In the genomic region with DNA sequence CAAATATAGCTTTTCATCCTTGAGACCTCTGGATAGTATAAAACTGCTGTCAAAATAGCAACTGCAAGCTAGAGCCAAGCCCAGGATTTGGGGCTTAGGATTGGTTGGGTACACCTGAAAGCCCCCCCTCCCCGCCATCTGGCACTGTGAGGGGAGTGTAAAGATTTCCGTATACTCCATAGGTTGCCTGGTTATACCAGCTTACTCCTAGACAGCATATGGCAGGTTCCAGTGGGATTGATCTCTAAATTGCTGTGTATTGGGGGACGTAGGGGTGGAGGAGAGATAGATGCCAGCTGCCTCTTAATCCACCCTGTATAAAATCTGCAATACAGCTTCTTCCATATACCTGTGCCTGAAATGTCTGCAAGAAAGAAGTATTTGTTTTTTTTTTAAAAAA, we compare ENCODE assay signal across 26 mouse cellular contexts.
"Had no signal": no experiment of that assay in that cellular context is flagged by ENCODE, and none has a peak within 500 bp of the region (broad histone marks: within the 10 kb centered on the region; RNA-seq: fewer than 3 reads in every experiment).

No protein-coding gene starts in this region.

- DNase-seq: kidney, adult 2 months; kidney, postnatal 25 days; layer of hippocampus, adult 9-11 months; layer of hippocampus, postnatal 36 days; left cerebral cortex, postnatal 4 days; lung, adult 18-20 months; lung, postnatal 10 days; lung, postnatal 36 days; right cerebral cortex, adult 18-20 months; right cerebral cortex, postnatal 14 days; right cerebral cortex, postnatal 4 days; thymus, postnatal 25 days had no signal

- H3K4me3 ChIP-seq: layer of hippocampus, adult 2 months; left cerebral cortex, adult 2 months; limb, embryonic 12.5 days; limb, embryonic 15.5 days; liver, embryonic 12.5 days; liver, embryonic 15.5 days; lung, embryonic 15.5 days; megakaryocyte, embryonic 14.5 days; midbrain, embryonic 10.5 days; midbrain, embryonic 13.5 days; neural tube, embryonic 12.5 days; neural tube, embryonic 15.5 days had no signal

- H3K4me1 ChIP-seq: limb, embryonic 12.5 days; limb, embryonic 15.5 days; liver, embryonic 12.5 days; liver, embryonic 15.5 days; lung, embryonic 15.5 days; megakaryocyte, embryonic 14.5 days; midbrain, embryonic 10.5 days; midbrain, embryonic 13.5 days; neural tube, embryonic 12.5 days; neural tube, embryonic 15.5 days had no signal

- H3K9me3 ChIP-seq: limb, embryonic 12.5 days; limb, embryonic 15.5 days; liver, embryonic 12.5 days; liver, embryonic 15.5 days; lung, embryonic 15.5 days; megakaryocyte, embryonic 14.5 days; midbrain, embryonic 10.5 days; midbrain, embryonic 13.5 days; neural tube, embryonic 12.5 days; neural tube, embryonic 15.5 days had no signal

- H3K27ac ChIP-seq: kidney, postnatal 0 days; layer of hippocampus, adult 2 months; left cerebral cortex, adult 2 months; limb, embryonic 12.5 days; limb, embryonic 15.5 days; liver, embryonic 12.5 days; liver, embryonic 15.5 days; lung, embryonic 15.5 days; midbrain, embryonic 10.5 days; midbrain, embryonic 13.5 days; neural tube, embryonic 12.5 days; neural tube, embryonic 15.5 days had no signal

- H3K36me3 ChIP-seq: limb, embryonic 12.5 days; limb, embryonic 15.5 days; liver, embryonic 12.5 days; liver, embryonic 15.5 days; lung, embryonic 15.5 days; midbrain, embryonic 10.5 days; midbrain, embryonic 13.5 days; neural tube, embryonic 12.5 days; neural tube, embryonic 15.5 days had no signal

- H3K4me2 ChIP-seq: limb, embryonic 12.5 days; limb, embryonic 15.5 days; liver, embryonic 12.5 days; liver, embryonic 15.5 days; lung, embryonic 15.5 days; midbrain, embryonic 13.5 days; neural tube, embryonic 12.5 days; neural tube, embryonic 15.5 days had no signal

- H3K9ac ChIP-seq: limb, embryonic 12.5 days; limb, embryonic 15.5 days; liver, embryonic 12.5 days; liver, embryonic 15.5 days; lung, embryonic 15.5 days; midbrain, embryonic 13.5 days; neural tube, embryonic 12.5 days; neural tube, embryonic 15.5 days had no signal

- ATAC-seq: intestine, postnatal 0 days; liver, embryonic 12.5 days; midbrain, embryonic 13.5 days had no signal

- H3K27me3 ChIP-seq: limb, embryonic 12.5 days; limb, embryonic 15.5 days; liver, embryonic 12.5 days; liver, embryonic 15.5 days; lung, embryonic 15.5 days; midbrain, embryonic 13.5 days; neural tube, embryonic 12.5 days; neural tube, embryonic 15.5 days had no signal
